Mouse (Mus musculus) embryonic fibroblast, embryonic 13.5 days (primary cell): ENCODE results near the gene Zbtb11.

Experiments
- CTCF ChIP-seq: IDR thresholded peaks from 2 replicates; pipeline ENCODE4 v1.5.1; 2011; ENCODE audit warnings: mild to moderate bottlenecking, control low read depth, low read length, moderate library complexity, borderline replicate concordance; ENCODE audit not compliant: insufficient read depth
- POLR2A ChIP-seq: IDR thresholded peaks from 2 replicates; pipeline ENCODE4 v1.6.1; 2011; ENCODE audit warnings: low read depth, mild to moderate bottlenecking, control low read depth, low read length, moderate library complexity

DNA sequence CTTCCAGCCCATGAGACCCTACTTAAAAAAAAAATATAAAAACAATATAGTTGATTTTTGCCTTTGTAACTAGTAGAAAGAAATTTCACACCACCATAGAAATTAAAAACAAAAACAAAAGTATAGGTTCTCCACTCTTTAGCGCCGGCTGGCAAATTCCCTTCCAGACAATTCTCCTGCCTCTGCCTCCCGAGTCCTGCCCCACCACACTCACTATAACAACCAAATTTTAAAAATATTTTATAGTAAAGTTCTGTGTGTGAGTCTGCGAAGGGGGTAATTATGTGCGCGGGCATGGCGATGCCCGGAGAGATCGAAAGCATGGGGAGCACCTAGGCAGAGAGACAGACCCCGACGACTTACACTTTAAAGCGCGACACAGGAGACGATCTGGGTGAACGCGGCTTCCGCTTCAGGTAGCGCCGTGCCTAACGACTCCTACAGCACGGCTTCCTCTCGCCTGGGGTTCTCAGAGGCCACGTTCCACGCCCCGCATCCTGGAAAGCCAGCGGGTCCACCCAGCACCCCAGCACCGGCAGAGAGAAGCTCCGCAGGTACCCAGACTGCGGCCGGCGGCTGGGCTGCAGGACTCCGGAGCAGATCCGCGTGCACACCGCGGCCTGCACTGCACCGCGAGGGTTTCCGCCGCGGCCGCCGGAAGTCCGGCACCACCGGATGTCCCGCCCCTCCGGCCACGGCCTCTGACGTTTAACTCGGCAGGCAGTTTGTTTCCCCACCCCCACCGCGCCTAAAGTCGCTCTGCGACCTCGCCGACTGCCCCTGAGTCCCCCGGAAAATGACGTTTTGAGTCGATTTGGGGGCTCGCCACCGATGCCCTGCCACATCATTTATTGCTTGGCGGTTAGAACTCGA is 63.7 kb downstream of the Zbtb11 start, which contains the start of gene Trmt10c:
- TF ChIP-seq POLR2A: peak; percentile 87
- no peak for TF ChIP-seq CTCF
